24 mouse cellular contexts compared by ENCODE assay signal in the genomic region with DNA sequence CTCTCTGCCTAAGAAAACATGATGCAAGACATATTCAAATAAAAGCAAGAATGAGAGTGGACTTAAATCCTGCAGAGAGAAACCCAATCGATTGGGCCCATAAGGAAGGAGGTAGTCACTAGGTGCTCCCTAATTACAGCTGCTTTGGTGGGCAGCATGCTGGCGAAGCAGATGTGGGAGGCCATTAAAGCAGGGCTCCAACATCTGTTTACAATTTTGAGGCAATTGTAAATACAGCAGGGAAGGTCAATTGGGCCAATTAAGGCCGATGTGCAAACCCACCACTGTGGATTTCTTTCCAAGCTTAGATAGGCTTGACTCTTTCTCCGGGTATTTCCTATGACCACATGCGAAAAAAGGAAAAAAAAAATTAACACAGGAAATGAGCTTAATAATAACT.
DNase-seq lines count a peak whose midpoint lies in the region; ATAC-seq and TF ChIP-seq lines count a peak whose summit lies in the region.
"Had no signal": no experiment of that assay in that cellular context is flagged by ENCODE, and none has a peak within 500 bp of the region (broad histone marks: within the 10 kb centered on the region; RNA-seq: fewer than 3 reads in every experiment).

No protein-coding gene starts in this region.

- TF ChIP-seq CTCF in liver, adult 2 months (IDR thresholded peaks at IDR 0.05; ENCODE audit: low read depth, low read length), result no peak

- H3K36me3 ChIP-seq in liver, adult 2 months (ENCODE audit: control insufficient read depth, insufficient read depth, low read length), result no peaks in the 10 kb centered on the region
- H3K36me3 ChIP-seq in liver, embryonic 12.5 days, result no peaks in the 10 kb centered on the region
- H3K36me3 ChIP-seq in embryonic facial prominence, embryonic 10.5 days (replicated peaks), result no peaks in the 10 kb centered on the region
- H3K36me3 ChIP-seq in midbrain, embryonic 16.5 days (ENCODE audit: control insufficient read depth, insufficient read depth, low read length), result no peaks in the 10 kb centered on the region
- H3K36me3 ChIP-seq: forebrain, embryonic 10.5 days; heart, embryonic 13.5 days; hindbrain, embryonic 12.5 days; hindbrain, embryonic 15.5 days; intestine, embryonic 15.5 days had no signal

- 73% methylated on average over 5 of the region's 5 CpGs for WGBS in liver, adult 2 months
- whole genome bisulfite sequencing in liver, embryonic 12.5 days (ENCODE audit: insufficient replicate concordance), result 60% methylated on average over 5 of the region's 5 CpGs
- WGBS in embryonic facial prominence, embryonic 10.5 days, result 42% methylated on average over 5 of the region's 5 CpGs
- 80% methylated on average over 5 of the region's 5 CpGs for WGBS in midbrain, embryonic 16.5 days

- ATAC-seq in liver, embryonic 12.5 days, result no peak
- ATAC-seq in midbrain, embryonic 16.5 days, result no peak
- ATAC-seq: forebrain, embryonic 13.5 days; forebrain, postnatal 0 days; intestine, embryonic 15.5 days; Patski had no signal

- no peaks in the 10 kb centered on the region for H3K79me2 ChIP-seq in liver, adult 2 months (ENCODE audit: control insufficient read depth, insufficient read depth, low read length)

- H3K27ac ChIP-seq in liver, adult 2 months (replicated peaks; ENCODE audit: insufficient read depth, low read depth, low read length), result no peak overlapping the region
- H3K27ac ChIP-seq in liver, embryonic 12.5 days, result no peak overlapping the region
- no peak overlapping the region for H3K27ac ChIP-seq in embryonic facial prominence, embryonic 10.5 days (replicated peaks)
- H3K27ac ChIP-seq in midbrain, embryonic 16.5 days (ENCODE audit: low read length), result no peak overlapping the region
- H3K27ac ChIP-seq: forebrain, embryonic 10.5 days; forebrain, embryonic 13.5 days; heart, embryonic 13.5 days; hindbrain, embryonic 12.5 days; hindbrain, embryonic 15.5 days; intestine, embryonic 15.5 days had no signal

- H3K4me2 ChIP-seq in liver, embryonic 12.5 days, result no peak overlapping the region
- no peak overlapping the region for H3K4me2 ChIP-seq in midbrain, embryonic 16.5 days (ENCODE audit: low read length)
- H3K4me2 ChIP-seq: forebrain, embryonic 13.5 days; heart, embryonic 13.5 days; hindbrain, embryonic 12.5 days; hindbrain, embryonic 15.5 days; intestine, embryonic 15.5 days had no signal

- H3K27me3 ChIP-seq in liver, adult 2 months (ENCODE audit: control insufficient read depth, insufficient read depth, low read length), result no peaks in the 10 kb centered on the region
- no peaks in the 10 kb centered on the region for H3K27me3 ChIP-seq in liver, embryonic 12.5 days (replicated peaks)
- peaks cover 93% of the 10 kb centered on the region for H3K27me3 ChIP-seq in embryonic facial prominence, embryonic 10.5 days (replicated peaks; ENCODE audit: low read depth, poor library complexity, severe bottlenecking)
- H3K27me3 ChIP-seq in midbrain, embryonic 16.5 days (ENCODE audit: control insufficient read depth, insufficient read depth, low read depth, low read length), result peaks cover 2% of the 10 kb centered on the region; the same call in 1 of the 2 replicates
- H3K27me3 ChIP-seq: heart, embryonic 13.5 days; hindbrain, embryonic 15.5 days; intestine, embryonic 15.5 days; Patski had no signal

- H3K4me1 ChIP-seq in liver, adult 2 months (ENCODE audit: control insufficient read depth, insufficient read depth, low read length), result no peaks in the 10 kb centered on the region
- no peaks in the 10 kb centered on the region for H3K4me1 ChIP-seq in liver, embryonic 12.5 days
- peaks cover 42% of the 10 kb centered on the region for H3K4me1 ChIP-seq in embryonic facial prominence, embryonic 10.5 days
- peaks cover 3% of the 10 kb centered on the region; the same call in 1 of the 2 replicates for H3K4me1 ChIP-seq in midbrain, embryonic 16.5 days (ENCODE audit: control insufficient read depth, insufficient read depth, low read length)
- H3K4me1 ChIP-seq: hindbrain, embryonic 12.5 days; intestine, embryonic 15.5 days had no signal

- DNase-seq in liver, adult 2 months (ENCODE audit: extremely low read depth, low read depth, low spot score), result peak; percentile 2
- DNase-seq in embryonic facial prominence, embryonic 10.5 days (ENCODE audit: low spot score), result peak; percentile 70
- peak; percentile 89 for DNase-seq in hindlimb bud, embryonic 11.5 days (ENCODE audit: extremely low spot score, low read depth, low spot score)
- DNase-seq in mesoderm, embryonic 11.5 days (ENCODE audit: low read depth, low spot score), result peak; percentile 22
- no peak for DNase-seq in heart, postnatal 4 days
- no peak for DNase-seq in left cerebral cortex, adult 18-20 months (ENCODE audit: low spot score in 2 of 2)
- DNase-seq: adrenal gland, postnatal 10 days; adrenal gland, postnatal 36 days; cerebellum, adult 18-20 months; cerebellum, adult 9-10 months; cerebellum, postnatal 14 days; forebrain, postnatal 0 days; gastrocnemius, postnatal 25 days; heart, adult 18-20 months; heart, postnatal 14 days had no signal

- H3K4me3 ChIP-seq in liver, adult 2 months (ENCODE audit: insufficient read depth, low read depth, low read length), result no peak overlapping the region
- H3K4me3 ChIP-seq in liver, embryonic 12.5 days, result no peak overlapping the region
- H3K4me3 ChIP-seq in embryonic facial prominence, embryonic 10.5 days, result no peak overlapping the region
- no peak overlapping the region for H3K4me3 ChIP-seq in midbrain, embryonic 16.5 days (ENCODE audit: low read depth, low read length)
- H3K4me3 ChIP-seq: forebrain, embryonic 10.5 days; forebrain, embryonic 13.5 days; heart, embryonic 13.5 days; hindbrain, embryonic 12.5 days; hindbrain, embryonic 15.5 days; intestine, embryonic 15.5 days had no signal

- H3K9ac ChIP-seq in liver, adult 2 months (ENCODE audit: low read depth, low read length), result no peak overlapping the region
- no peak overlapping the region for H3K9ac ChIP-seq in liver, embryonic 12.5 days
- no peak overlapping the region for H3K9ac ChIP-seq in midbrain, embryonic 16.5 days (ENCODE audit: low read depth, low read length)
- H3K9ac ChIP-seq: forebrain, embryonic 13.5 days; forebrain, postnatal 0 days; heart, embryonic 13.5 days; hindbrain, embryonic 12.5 days; hindbrain, embryonic 15.5 days; intestine, embryonic 15.5 days had no signal

- no peaks in the 10 kb centered on the region for H3K9me3 ChIP-seq in liver, embryonic 12.5 days (replicated peaks)
- H3K9me3 ChIP-seq in embryonic facial prominence, embryonic 10.5 days, result no peaks in the 10 kb centered on the region
- H3K9me3 ChIP-seq in midbrain, embryonic 16.5 days (replicated peaks; ENCODE audit: control insufficient read depth, low read length, poor library complexity, severe bottlenecking), result no peaks in the 10 kb centered on the region
- H3K9me3 ChIP-seq: forebrain, embryonic 10.5 days; forebrain, embryonic 13.5 days; heart, embryonic 13.5 days; hindbrain, embryonic 12.5 days; hindbrain, embryonic 15.5 days; intestine, embryonic 15.5 days had no signal

- TF ChIP-seq POLR2A in liver, adult 2 months (IDR thresholded peaks at IDR 0.05; ENCODE audit: extremely low read depth, insufficient read depth, low read length), result no peak

Comparison
In these comparisons a context has a peak if more than half of its experiments do, and no peak if none do; other contexts are left out.
1. DNase-seq: peak in liver, adult 2 months (single experiment), embryonic facial prominence, embryonic 10.5 days (single experiment), hindlimb bud, embryonic 11.5 days (single experiment) and mesoderm, embryonic 11.5 days (single experiment); none in heart, postnatal 4 days (single experiment) and left cerebral cortex, adult 18-20 months (0 of 2).